Mouse (Mus musculus) heart, adult 9 months (tissue): ENCODE measurements around the gene Gp1ba.

ENCODE experiments used
- DNase-seq, 2 experiments: peaks; one replicate each; pipeline ENCODE4 v3.0.0; 2022; ENCODE audit warnings: low spot score in 2 of 2

Gp1ba gene

GRCm38 (mm10) chr11:70653345-70654197, 14.6 kb downstream of the Gp1ba start:
- DNase-seq, result peak; percentile 64 to 70

- peak; percentile 68 to 76 for DNase-seq
Measured at GRCm38 (mm10) chr11:70654198-70654922, 15.4 kb downstream of the Gp1ba start, which contains the start of gene Pfn1. TSS of gene Pfn1 (minus strand) at chr11:70654644.

DNA sequence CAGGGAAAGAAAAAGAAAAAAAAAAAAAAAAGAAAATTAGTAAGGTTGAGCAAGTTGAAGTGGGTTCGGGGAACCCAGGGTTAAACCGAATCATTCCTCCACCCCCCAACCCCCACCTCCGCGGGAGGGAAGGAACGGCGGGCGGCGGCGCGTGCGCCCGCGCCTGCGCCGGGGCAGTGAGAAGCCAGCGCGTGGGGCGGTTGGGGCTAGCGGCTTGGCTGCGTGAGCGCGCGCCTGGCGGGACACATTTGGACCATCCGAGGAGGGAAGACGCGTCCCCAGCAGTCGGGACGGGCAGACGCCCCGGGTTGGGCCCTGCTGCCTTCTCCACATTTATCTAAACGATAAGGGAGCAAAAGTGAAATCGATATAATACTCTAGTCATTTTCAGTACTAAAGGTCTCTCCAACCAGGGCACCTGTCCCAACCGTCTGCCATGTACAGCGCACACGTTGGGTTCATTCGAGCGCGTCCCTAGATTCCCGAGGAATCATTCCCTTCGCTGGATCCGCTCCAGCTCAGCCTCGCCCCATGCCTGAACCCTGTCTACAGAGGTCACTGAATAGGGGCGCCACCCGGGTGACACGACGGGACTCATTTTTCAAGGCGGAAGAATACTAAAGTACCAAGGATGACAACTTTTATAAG, 16.1 kb downstream of the Gp1ba start:
- peak; percentile 82 to 83 for DNase-seq

GRCm38 (mm10) chr11:70655571-70656455, 16.9 kb downstream of the Gp1ba start:
- DNase-seq, result peak; percentile 78 to 81

- peak; percentile 82 to 89 for DNase-seq
Measured at GRCm38 (mm10) chr11:70656456-70656927, 17.6 kb downstream of the Gp1ba start.

DNA sequence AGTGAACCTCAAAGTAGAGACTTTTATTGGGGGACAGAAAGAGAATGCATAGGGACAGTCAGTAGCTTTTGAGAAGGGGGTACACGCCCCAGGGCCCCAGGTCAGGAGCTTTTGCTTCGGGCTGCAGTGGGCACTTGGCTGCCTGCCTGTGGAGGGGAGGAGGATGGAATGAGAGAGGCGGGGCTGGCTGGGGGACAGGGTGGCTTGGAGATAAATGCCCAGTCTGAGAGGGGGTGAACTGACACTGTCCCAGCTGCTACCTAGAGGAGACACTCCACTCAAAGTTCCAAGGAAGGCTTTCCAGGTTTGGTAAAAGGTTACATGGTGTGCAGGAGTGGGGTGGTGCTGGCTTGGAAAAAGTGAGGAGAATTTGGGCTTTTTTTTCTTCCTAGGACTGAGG, 18.0 kb downstream of the Gp1ba start, which contains the start of gene Eno3:
TSS of gene Eno3 (plus strand) at position 239 of the 400 bp plus-strand sequence.
- peak in 1 of 2 experiments; percentile 51 for DNase-seq

DNA sequence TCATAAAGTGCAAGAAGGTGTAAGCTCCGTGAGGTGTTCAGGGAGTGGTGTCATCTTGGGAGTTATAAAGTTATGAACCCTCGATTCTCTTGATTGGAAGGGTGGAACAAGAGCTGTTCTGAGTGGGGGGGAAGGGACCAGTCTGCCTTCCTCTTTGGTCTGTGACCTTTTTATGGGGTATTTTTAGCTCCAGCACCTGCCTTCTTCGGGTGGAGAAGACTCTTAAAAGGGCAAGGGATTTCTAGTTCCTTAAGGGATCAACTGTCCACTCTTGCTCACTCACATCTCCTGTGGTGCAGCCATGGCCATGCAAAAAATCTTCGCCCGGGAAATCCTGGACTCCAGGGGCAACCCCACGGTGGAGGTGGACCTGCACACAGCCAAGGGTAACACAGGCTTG, 18.7 kb downstream of the Gp1ba start:
- no peak for DNase-seq

DNA sequence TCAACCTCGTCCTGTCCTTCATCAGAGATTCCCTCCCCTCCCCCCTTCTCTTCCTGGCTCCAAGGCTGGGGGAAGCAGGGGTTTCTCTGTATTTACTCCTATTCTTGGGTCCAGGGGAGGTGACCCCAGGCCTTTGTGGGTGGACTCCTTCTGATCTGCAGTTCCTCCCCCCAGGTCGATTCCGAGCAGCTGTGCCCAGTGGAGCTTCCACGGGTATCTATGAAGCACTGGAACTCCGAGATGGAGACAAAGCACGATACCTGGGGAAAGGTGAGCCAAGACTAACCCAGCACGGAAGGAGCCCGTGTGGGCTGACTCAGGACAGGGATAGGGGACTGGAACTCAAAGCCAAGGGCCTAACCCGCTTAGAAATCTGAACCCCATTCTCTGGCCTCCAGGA, 19.1 kb downstream of the Gp1ba start:
- DNase-seq, result no peak

DNA sequence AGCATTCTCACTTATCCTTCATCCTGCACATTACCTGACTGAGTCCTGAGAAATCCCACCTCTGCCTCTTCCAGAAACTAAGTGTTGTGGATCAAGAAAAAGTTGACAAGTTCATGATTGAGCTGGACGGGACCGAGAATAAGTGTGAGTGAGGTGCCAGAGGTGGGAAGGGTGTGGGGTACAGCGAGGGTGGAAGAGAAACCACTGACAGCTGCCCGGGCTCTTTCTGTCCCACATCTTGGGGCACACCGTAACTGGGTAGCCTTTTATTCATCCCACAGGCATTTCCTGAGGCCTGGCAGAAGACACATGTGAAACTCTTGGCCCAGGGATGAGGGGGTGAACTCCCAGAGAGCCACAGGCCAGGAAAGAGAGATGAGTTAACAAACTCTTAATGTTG, 19.6 kb downstream of the Gp1ba start:
- no peak for DNase-seq

DNA sequence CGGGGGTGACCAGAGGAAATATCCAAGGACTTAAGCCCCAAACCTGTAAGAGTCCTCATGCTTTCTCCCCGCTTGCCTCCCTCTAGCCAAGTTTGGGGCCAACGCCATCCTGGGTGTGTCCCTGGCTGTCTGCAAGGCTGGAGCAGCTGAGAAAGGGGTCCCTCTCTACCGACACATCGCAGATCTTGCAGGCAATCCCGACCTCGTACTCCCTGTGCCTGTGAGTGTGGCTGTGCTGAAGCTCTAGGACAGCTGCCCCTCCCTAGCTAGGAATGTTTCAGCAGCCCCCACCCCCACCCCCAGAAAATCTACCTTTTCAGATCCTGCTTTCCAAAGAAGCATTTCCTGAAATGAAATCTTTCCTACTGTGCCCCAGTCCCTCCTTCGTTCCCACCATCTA, 20.0 kb downstream of the Gp1ba start:
- DNase-seq, result no peak

- no peak for DNase-seq
Measured at GRCm38 (mm10) chr11:70660571-70660970, 21.6 kb downstream of the Gp1ba start.

GRCm38 (mm10) chr11:70663101-70663500, 24.2 kb downstream of the Gp1ba start:
- no peak for DNase-seq

GRCm38 (mm10) chr11:70663957-70664356, 25.0 kb downstream of the Gp1ba start:
- peak; percentile 62 to 73 for DNase-seq

- no peak for DNase-seq
Measured at GRCm38 (mm10) chr11:70664741-70665140, 25.8 kb downstream of the Gp1ba start.

DNA sequence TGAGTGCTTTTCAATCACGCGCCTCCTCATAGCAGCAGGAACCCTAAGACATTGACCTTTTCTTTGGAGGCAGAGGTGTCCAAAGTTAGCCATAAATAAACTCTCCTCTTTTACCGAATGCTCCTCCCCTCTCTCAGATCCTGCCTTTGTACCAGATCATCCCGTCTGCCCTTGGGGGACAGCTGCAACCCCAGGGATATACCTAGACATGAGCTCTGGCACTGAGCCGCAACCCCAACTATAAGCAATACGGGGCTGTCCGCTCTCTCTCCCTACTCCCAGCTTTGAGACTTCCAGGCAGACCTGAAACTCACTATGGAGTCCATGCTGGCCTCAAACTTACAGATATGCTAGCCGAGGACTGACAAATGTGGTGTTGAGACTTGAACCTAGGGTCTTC, 27.8 kb downstream of the Gp1ba start:
- no peak for DNase-seq

DNA sequence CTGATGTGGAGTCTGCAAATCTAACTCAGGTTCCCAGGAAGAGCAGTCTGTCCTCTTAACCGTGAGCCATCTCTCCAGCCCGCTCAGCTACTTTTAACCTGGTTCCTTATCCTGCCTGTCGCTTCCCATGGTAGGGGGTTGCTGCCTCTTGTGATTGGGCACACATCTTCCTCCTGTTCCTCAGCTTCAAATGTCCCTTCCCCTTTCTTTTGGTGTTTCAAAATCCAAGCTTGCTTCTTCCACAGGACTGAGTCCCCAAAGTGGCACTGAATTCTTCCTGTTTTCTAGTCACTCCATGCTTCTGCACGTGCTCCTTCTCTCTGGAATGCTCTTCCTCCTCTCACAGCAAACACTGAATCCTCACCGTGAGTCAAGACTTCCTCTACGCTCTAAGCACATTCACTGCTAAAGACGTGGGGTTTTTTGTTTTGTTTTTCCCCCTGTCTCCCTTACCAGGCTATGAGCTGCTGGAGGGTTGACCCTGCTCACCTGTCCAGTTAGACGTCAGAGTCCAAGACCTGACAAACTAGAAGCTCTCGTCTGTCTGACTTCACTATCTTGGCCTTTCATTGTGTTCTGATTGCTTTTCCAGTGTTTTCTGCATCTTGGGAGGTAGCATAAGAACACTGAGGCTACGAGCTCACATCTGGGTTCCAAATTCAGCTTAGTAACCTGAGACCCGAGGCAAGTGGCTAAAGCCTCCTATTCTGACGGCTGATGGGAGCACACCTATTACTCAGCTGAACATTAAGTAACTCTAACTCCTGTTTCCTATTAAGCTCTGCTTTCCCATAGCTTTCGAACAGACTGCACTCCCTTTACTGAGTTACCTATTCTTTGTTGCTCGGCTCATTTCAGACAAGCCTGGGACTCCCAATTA, 28.6 kb downstream of the Gp1ba start:
- DNase-seq, result no peak

DNA sequence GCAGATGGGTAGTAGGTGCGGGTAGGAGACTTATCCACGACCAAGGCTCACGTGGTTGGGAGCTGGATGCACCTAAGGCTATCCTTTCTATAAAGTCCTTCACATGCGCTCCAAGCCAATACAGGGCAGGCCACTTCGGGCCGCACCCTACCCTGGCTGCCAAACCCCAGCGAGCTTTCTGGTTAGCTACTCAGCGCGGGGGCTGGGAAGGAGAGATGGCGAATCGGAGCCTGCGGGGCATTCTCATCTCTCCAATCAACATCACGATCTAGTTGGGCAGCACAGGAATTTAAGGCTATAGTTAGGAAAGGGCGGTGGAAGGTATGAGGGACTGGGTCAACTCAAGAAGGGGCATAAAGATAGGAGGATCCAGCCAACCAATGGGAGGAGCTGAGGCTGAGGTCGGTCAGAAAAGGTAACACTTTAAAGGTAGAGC, 29.4 kb downstream of the Gp1ba start:
- no peak for DNase-seq

GRCm38 (mm10) chr11:70668771-70669505, 30.0 kb downstream of the Gp1ba start, which contains the start of gene Spag7:
TSS of gene Spag7 (minus strand) at chr11:70669416.
- DNase-seq, result peak; percentile 99 to 100
